Mouse (Mus musculus): ENCODE results near the gene Sbno1. TPM values are rescaled to one million over a fixed set of nuclear protein-coding genes. Genes with fewer than 3 reads are reported as not detected.
"Not testable (repeated sequence)": the region's sequence is repeated elsewhere in the genome, so short reads cannot be mapped to it uniquely, and the experiment has no call there.

Sbno1 gene
- total RNA-seq, 2 experiments from 2014 or later, result 35.4 to 40.5 TPM

DNA sequence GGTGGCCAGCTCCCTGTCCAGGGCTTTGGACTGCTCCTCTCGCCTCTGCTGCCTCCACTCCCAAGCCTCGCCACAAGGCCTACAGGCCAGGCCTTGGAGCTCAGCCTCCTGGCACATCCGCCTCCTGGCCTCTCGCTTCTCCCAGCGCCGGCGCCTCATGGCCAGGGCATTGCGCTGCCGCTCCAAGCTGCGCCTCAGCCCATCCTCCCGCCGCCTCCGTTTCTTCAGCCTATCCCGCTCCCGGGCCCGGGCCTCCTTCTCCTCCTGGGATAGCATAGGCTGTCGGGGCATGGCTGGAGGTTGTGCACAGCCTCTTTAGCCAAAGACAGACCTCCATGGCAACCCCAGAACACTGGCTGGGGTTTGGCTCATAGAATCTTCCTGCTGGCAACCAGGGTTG is 76.6 kb downstream of the Sbno1 start:
- DNase-seq, result peak; percentile 42 to 45
- intact Hi-C loops (cut with DNase I), result no loop called here

GRCm38 (mm10) chr5:124342897-124343296 is 82.9 kb downstream of the Sbno1 start:
- intact Hi-C loops (cut with DNase I), result no loop called here
- no peak for DNase-seq

GRCm38 (mm10) chr5:124341753-124342339 is 84.0 kb downstream of the Sbno1 start:
- DNase-seq; intact Hi-C loops (cut with DNase I): not testable (repeated sequence)

- intact Hi-C loops (cut with DNase I), result no loop called here
- no peak for DNase-seq
These were observed 87.0 kb downstream of the Sbno1 start for GRCm38 (mm10) chr5:124338791-124339190.

GRCm38 (mm10) chr5:124337909-124338308 is 87.9 kb downstream of the Sbno1 start:
- DNase-seq, result no peak
- intact Hi-C loops (cut with DNase I), result no loop called here

- no peak for DNase-seq
- intact Hi-C loops (cut with DNase I), result no loop called here
These were observed 88.7 kb downstream of the Sbno1 start for GRCm38 (mm10) chr5:124337103-124337502.

GRCm38 (mm10) chr5:124334392-124334791 is 91.4 kb downstream of the Sbno1 start:
- intact Hi-C loops (cut with DNase I), result no loop called here
- no peak for DNase-seq

- DNase-seq, result no peak
- intact Hi-C loops (cut with DNase I), result no loop called here
These were observed 95.7 kb downstream of the Sbno1 start for GRCm38 (mm10) chr5:124330086-124330485.

DNA sequence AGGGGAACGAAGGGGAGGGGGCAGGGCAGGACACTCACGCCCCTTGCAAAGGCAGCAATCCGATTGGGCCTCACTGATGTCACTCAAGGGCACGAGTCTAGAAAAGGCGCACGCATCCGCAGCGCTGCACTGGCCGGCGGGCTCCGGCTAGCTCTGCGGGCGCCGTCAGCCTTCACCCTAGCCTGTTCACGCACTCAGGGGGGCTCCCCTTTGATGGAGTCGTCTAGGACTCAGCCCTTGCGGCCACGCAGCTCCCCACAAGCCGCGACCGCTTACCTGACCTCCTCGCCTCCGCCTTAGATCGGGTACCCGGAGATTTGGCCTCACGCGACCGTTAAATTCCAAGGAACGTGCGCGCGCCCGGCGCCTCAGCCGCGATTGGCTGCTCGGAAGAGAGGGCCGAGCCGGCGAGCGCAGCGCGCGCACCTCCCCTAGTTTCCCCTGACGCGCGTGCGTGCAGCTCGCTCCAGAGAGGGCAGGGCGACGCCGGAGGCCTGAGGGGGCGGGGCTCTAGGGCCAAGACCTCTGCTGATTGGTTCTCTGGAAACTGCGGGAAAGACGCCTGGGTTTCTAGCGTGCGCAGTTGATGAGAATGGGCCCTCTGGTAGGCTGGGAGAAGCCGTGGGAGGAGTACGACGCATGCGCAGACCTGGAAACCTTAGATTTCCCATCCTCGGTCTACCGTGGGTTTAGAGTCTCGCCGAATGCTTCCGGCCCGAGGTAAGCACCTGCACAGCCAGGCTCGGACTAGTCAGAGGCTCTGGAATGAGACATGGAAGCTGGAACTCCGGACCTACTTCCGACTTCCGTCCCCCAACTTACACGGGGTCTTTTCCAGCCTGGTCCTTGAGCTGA is 98.1 kb downstream of the Sbno1 start, which contains the start of the genes Mphosph9 and 2810006K23Rik:
Mphosph9 (minus strand) TSS at position 463 of the 855 bp plus-strand sequence.
2810006K23Rik (plus strand) TSS at position 580 of the 855 bp plus-strand sequence.
- intact Hi-C loops (cut with DNase I), result no loop called here
- peak; percentile 99 for DNase-seq

DNA sequence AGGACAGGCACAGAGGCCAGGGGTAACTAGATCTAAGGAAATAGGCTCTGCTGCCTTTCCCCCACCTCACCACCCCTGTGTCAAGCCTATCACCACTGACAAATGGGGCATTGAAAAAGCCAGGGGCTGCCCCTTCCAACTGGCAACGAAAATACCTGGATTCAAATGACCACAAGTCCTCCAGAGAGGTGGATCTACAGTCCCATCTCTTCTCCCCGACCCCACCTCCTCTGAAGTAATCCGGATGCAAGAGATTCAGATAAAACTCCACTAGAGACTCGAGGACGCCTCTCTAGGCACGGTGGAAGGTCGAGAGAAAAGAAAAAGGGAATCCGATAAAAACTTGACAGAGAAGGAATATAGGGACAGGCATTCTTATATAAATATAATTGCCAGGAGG is 99.0 kb downstream of the Sbno1 start:
- DNase-seq, result no peak
- intact Hi-C loops (cut with DNase I), result no loop called here

Small RNA genes lying within 50 kb of the gene (microRNA-seq; reads per million reads assigned to microRNA genes)
- 0 to 0.72 reads per million in 2 experiments for gene Gm27486

Other genes with a start within 250 kb of the Sbno1 start
- gene Pitpnm2, start 176.2 kb downstream of the Sbno1 start, total RNA-seq (2021), result 10 to 100 TPM; 18.0 to 19.3 TPM
- gene Mphosph9, start 98.0 kb downstream of the Sbno1 start, total RNA-seq (2021), result 1 to 10 TPM; 1.9 to 2.7 TPM
- 1 to 10 TPM; 6.0 to 6.4 TPM for gene 2810006K23Rik, start 97.9 kb downstream of the Sbno1 start, total RNA-seq (2021)
- 100 to 1,000 TPM; 121 to 128 TPM for gene Cdk2ap1, start 62.9 kb downstream of the Sbno1 start, total RNA-seq (2021)
- gene Kmt5a, start 13.9 kb upstream of the Sbno1 start, total RNA-seq (2021), result 100 to 1,000 TPM; 182 to 256 TPM
- gene Rilpl2, start 52.4 kb upstream of the Sbno1 start, total RNA-seq (2021), result 1 to 10 TPM; 3.6 to 4.9 TPM
- gene Snrnp35, start 57.1 kb upstream of the Sbno1 start, total RNA-seq (2021), result 10 to 100 TPM; 20.5 to 26.1 TPM
- gene Rilpl1, start 105.4 kb upstream of the Sbno1 start, total RNA-seq (2021), result 100 to 1,000 TPM; 197 to 200 TPM
- 100 to 1,000 TPM; 133 to 145 TPM for gene Tmed2, start 114.7 kb upstream of the Sbno1 start, total RNA-seq (2021)
- gene Ddx55, start 126.9 kb upstream of the Sbno1 start, total RNA-seq (2021), result 1 to 10 TPM; 3.1 to 3.6 TPM
- 10 to 100 TPM; 40.2 to 44.4 TPM for gene Eif2b1, start 153.1 kb upstream of the Sbno1 start, total RNA-seq (2021)
- 10 to 100 TPM; 12.5 to 13.5 TPM for gene Gtf2h3, start 153.1 kb upstream of the Sbno1 start, total RNA-seq (2021)
- 10 to 100 TPM; 28.4 to 30.6 TPM for gene Atp6v0a2, start 202.6 kb upstream of the Sbno1 start, total RNA-seq (2021)

Data from gastrocnemius, postnatal 36 days (tissue).